ENCODE assay signal across 8 mouse cellular contexts in the genomic region with DNA sequence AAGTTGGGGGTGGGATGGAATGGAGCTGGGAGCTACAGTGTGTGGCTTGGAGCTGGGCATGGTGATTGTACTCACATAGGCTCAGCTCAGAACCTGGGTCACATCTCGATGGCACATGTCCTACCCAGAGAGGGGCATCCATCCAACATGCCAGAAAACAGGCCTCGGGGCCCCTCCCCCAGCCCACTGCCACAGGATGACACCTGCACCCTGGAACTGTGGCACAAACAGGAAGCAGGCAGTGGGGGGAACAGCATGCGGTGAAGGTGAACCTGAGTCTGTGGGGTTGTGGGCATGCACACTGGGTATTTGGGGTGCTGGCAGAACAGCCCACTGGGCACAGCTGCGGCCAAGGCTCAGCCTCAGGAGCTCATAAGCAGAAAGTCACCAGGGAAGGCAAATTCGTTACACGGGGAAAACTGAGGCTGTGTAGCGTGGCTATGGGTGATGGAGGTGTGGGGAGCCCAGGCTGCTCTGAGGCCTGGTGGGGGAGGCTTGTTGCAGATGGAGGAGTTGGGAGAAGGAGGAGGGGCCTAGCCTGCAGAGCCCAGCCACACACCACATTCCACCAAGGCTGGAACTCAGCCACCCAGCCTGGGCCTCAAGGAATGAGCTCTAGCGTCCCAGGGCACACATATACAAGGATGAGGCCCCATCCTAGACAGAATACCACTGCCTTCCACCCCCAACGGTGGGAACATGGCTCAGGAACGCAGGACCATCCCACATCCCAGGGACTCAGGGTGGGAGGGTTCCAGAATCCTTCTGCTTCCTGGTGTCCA. TPM values are rescaled to one million over a fixed set of nuclear protein-coding genes. Genes with fewer than 3 reads are reported as not detected.
DNase-seq lines count a peak whose midpoint lies in the region; ATAC-seq and TF ChIP-seq lines count a peak whose summit lies in the region.

No protein-coding gene starts in this region.

- peak; percentile 59 for TF ChIP-seq POLR2A in embryonic fibroblast, embryonic 13.5 days (IDR thresholded peaks at IDR 0.05; ENCODE audit: low read depth, low read length)

- H3K36me3 ChIP-seq in midbrain, embryonic 16.5 days (ENCODE audit: control insufficient read depth, insufficient read depth, low read length), result peaks cover 21% of the 10 kb centered on the region
- peaks cover 23% of the 10 kb centered on the region for H3K36me3 ChIP-seq in midbrain, embryonic 11.5 days (ENCODE audit: control insufficient read depth, insufficient read depth, low read length)
- peaks cover 30% of the 10 kb centered on the region for H3K36me3 ChIP-seq in neural tube, embryonic 13.5 days

- no peak for ATAC-seq in midbrain, embryonic 16.5 days
- ATAC-seq in midbrain, embryonic 11.5 days (ENCODE audit: low FRiP score), result no peak
- ATAC-seq in neural tube, embryonic 13.5 days (ENCODE audit: low read depth), result 0 out of 2 replicates have a peak, but pooled peaks have one; percentile 12
- no peak for ATAC-seq in erythroblast, adult 5-6 weeks (replicated peaks; ENCODE audit: low FRiP score, poor library complexity, severe bottlenecking)

- H3K27ac ChIP-seq in midbrain, embryonic 16.5 days (ENCODE audit: low read length), result no peak overlapping the region
- H3K27ac ChIP-seq in midbrain, embryonic 11.5 days (ENCODE audit: low read depth, low read length), result no peak overlapping the region
- peak overlapping the region; percentile 71 for H3K27ac ChIP-seq in embryonic fibroblast, embryonic 13.5 days (ENCODE audit: insufficient read depth, low read length)
- H3K27ac ChIP-seq in neural tube, embryonic 13.5 days (replicated peaks), result peak overlapping the region; percentile 49; the same call in 1 of the 2 replicates

- no peak for TF ChIP-seq CTCF in embryonic fibroblast, embryonic 13.5 days (IDR thresholded peaks at IDR 0.05; ENCODE audit: borderline replicate concordance, insufficient read depth, low read length)

- DNase-seq in midbrain, embryonic 11.5 days (ENCODE audit: low spot score, missing footprints), result no peak
- DNase-seq in kidney, postnatal 10 days, result peak; percentile 78
- no peak for DNase-seq in cerebellum, postnatal 10 days
- DNase-seq in urinary bladder, postnatal 10 days (ENCODE audit: low spot score), result no peak

- peaks cover 18% of the 10 kb centered on the region for H3K27me3 ChIP-seq in midbrain, embryonic 16.5 days (ENCODE audit: control insufficient read depth, insufficient read depth, low read depth, low read length)
- H3K27me3 ChIP-seq in midbrain, embryonic 11.5 days (ENCODE audit: control insufficient read depth, insufficient read depth, low read length), result peaks cover 9% of the 10 kb centered on the region
- peaks cover 27% of the 10 kb centered on the region for H3K27me3 ChIP-seq in neural tube, embryonic 13.5 days

- H3K4me3 ChIP-seq in midbrain, embryonic 16.5 days (ENCODE audit: low read depth, low read length), result no peak overlapping the region
- no peak overlapping the region for H3K4me3 ChIP-seq in midbrain, embryonic 11.5 days (ENCODE audit: low read depth, low read length)
- no peak overlapping the region for H3K4me3 ChIP-seq in embryonic fibroblast, embryonic 13.5 days (ENCODE audit: insufficient read depth, low read length)
- no peak overlapping the region for H3K4me3 ChIP-seq in neural tube, embryonic 13.5 days

- H3K4me2 ChIP-seq in midbrain, embryonic 16.5 days (ENCODE audit: low read length), result no peak overlapping the region
- no peak overlapping the region for H3K4me2 ChIP-seq in midbrain, embryonic 11.5 days
- H3K4me2 ChIP-seq in neural tube, embryonic 13.5 days, result peak overlapping the region; percentile 11; the same call in 1 of the 2 replicates

- 77% methylated on average over 10 of the region's 10 CpGs for WGBS in midbrain, embryonic 16.5 days
- WGBS in midbrain, embryonic 11.5 days, result 72% methylated on average over 10 of the region's 10 CpGs
- WGBS in neural tube, embryonic 13.5 days, result 73% methylated on average over 10 of the region's 10 CpGs

- H3K9ac ChIP-seq in midbrain, embryonic 16.5 days (ENCODE audit: low read depth, low read length), result 0 out of 2 replicates have a peak overlapping the region, but pooled peaks have one; percentile 20
- H3K9ac ChIP-seq in midbrain, embryonic 11.5 days (ENCODE audit: low read length), result no peak overlapping the region
- peak overlapping the region; percentile 22; the same call in 1 of the 2 replicates for H3K9ac ChIP-seq in neural tube, embryonic 13.5 days

- H3K9me3 ChIP-seq in midbrain, embryonic 16.5 days (replicated peaks; ENCODE audit: control insufficient read depth, low read length, poor library complexity, severe bottlenecking), result no peaks in the 10 kb centered on the region
- H3K9me3 ChIP-seq in midbrain, embryonic 11.5 days (ENCODE audit: control insufficient read depth, low read length), result no peaks in the 10 kb centered on the region
- H3K9me3 ChIP-seq in neural tube, embryonic 13.5 days, result no peaks in the 10 kb centered on the region

- H3K4me1 ChIP-seq in midbrain, embryonic 16.5 days (ENCODE audit: control insufficient read depth, insufficient read depth, low read length), result no peaks in the 10 kb centered on the region
- no peaks in the 10 kb centered on the region for H3K4me1 ChIP-seq in midbrain, embryonic 11.5 days (ENCODE audit: control insufficient read depth, insufficient read depth, low read length)
- peaks cover 4% of the 10 kb centered on the region; the same call in 1 of the 2 replicates for H3K4me1 ChIP-seq in embryonic fibroblast, embryonic 13.5 days (ENCODE audit: control insufficient read depth, insufficient read depth, low read length)
- peaks cover 21% of the 10 kb centered on the region for H3K4me1 ChIP-seq in neural tube, embryonic 13.5 days (replicated peaks)

RNA-seq across cellular contexts. Expression of gene Tbxa2r, which starts 0.9 kb away (rescaled TPM):
- 4.8 and 5.2 TPM in 2 replicates for polyA plus RNA-seq in midbrain, embryonic 16.5 days (2015; fragmentation: Nextera tagmentation; extraction: Ambion mirVana)
- 2.4 and 2.6 TPM in 2 replicates for polyA plus RNA-seq in midbrain, embryonic 11.5 days (2014; fragmentation: Nextera tagmentation; extraction: Ambion mirVana)
- 5.7 and 7.4 TPM in 2 replicates for polyA plus RNA-seq in embryonic fibroblast, embryonic 13.5 days (2011; ENCODE audit: insufficient read length, low read depth, missing spikeins)
- polyA plus RNA-seq in neural tube, embryonic 13.5 days (2015; fragmentation: Nextera tagmentation; extraction: Ambion mirVana), result 4.5 and 4.8 TPM in 2 replicates
- total RNA-seq in erythroblast, adult 5-6 weeks (2015; ENCODE audit: low replicate concordance), result not detected in 2 replicates
- not detected in 2 replicates for total RNA-seq in erythroblast, adult 5-6 weeks (2017; ENCODE audit: low replicate concordance)

RNA-seq across cellular contexts. Expression of gene Cactin, which starts 8.5 kb away (rescaled TPM):
- polyA plus RNA-seq in midbrain, embryonic 16.5 days (2015; fragmentation: Nextera tagmentation; extraction: Ambion mirVana), result 27.6 and 28.3 TPM in 2 replicates
- 31.9 and 36.8 TPM in 2 replicates for polyA plus RNA-seq in midbrain, embryonic 11.5 days (2014; fragmentation: Nextera tagmentation; extraction: Ambion mirVana)
- 20.0 and 20.1 TPM in 2 replicates for polyA plus RNA-seq in embryonic fibroblast, embryonic 13.5 days (2011; ENCODE audit: insufficient read length, low read depth, missing spikeins)
- 32.5 and 42.5 TPM in 2 replicates for polyA plus RNA-seq in neural tube, embryonic 13.5 days (2015; fragmentation: Nextera tagmentation; extraction: Ambion mirVana)
- 5.6 and 6.1 TPM in 2 replicates for total RNA-seq in erythroblast, adult 5-6 weeks (2015; ENCODE audit: low replicate concordance)
- 18.0 and 27.7 TPM in 2 replicates for total RNA-seq in erythroblast, adult 5-6 weeks (2017; ENCODE audit: low replicate concordance)

RNA-seq across cellular contexts. Expression of gene Gipc3, which starts 13.7 kb away (rescaled TPM):
- polyA plus RNA-seq in midbrain, embryonic 16.5 days (2015; fragmentation: Nextera tagmentation; extraction: Ambion mirVana), result not detected in 2 replicates
- 0.04 TPM in 1 of 2 replicates, not detected in the other for polyA plus RNA-seq in midbrain, embryonic 11.5 days (2014; fragmentation: Nextera tagmentation; extraction: Ambion mirVana)
- 0.37 and 0.39 TPM in 2 replicates for polyA plus RNA-seq in embryonic fibroblast, embryonic 13.5 days (2011; ENCODE audit: insufficient read length, low read depth, missing spikeins)
- not detected in 2 replicates for polyA plus RNA-seq in neural tube, embryonic 13.5 days (2015; fragmentation: Nextera tagmentation; extraction: Ambion mirVana)
- not detected in 2 replicates for total RNA-seq in erythroblast, adult 5-6 weeks (2015; ENCODE audit: low replicate concordance)
- not detected in 2 replicates for total RNA-seq in erythroblast, adult 5-6 weeks (2017; ENCODE audit: low replicate concordance)

RNA-seq across cellular contexts. Expression of gene Hmg20b, which starts 20.9 kb away (rescaled TPM):
- polyA plus RNA-seq in midbrain, embryonic 16.5 days (2015; fragmentation: Nextera tagmentation; extraction: Ambion mirVana), result 24.9 and 25.0 TPM in 2 replicates
- polyA plus RNA-seq in midbrain, embryonic 11.5 days (2014; fragmentation: Nextera tagmentation; extraction: Ambion mirVana), result 89.1 and 97.7 TPM in 2 replicates
- 75.2 and 81.8 TPM in 2 replicates for polyA plus RNA-seq in embryonic fibroblast, embryonic 13.5 days (2011; ENCODE audit: insufficient read length, low read depth, missing spikeins)
- polyA plus RNA-seq in neural tube, embryonic 13.5 days (2015; fragmentation: Nextera tagmentation; extraction: Ambion mirVana), result 46.5 and 51.5 TPM in 2 replicates
- total RNA-seq in erythroblast, adult 5-6 weeks (2015; ENCODE audit: low replicate concordance), result 9.2 and 14.6 TPM in 2 replicates
- 14.1 and 30.2 TPM in 2 replicates for total RNA-seq in erythroblast, adult 5-6 weeks (2017; ENCODE audit: low replicate concordance)

RNA-seq across cellular contexts. Expression of gene Mfsd12, which starts 27.9 kb away (rescaled TPM):
- 17.2 and 18.1 TPM in 2 replicates for polyA plus RNA-seq in midbrain, embryonic 16.5 days (2015; fragmentation: Nextera tagmentation; extraction: Ambion mirVana)
- 2.8 and 4.4 TPM in 2 replicates for polyA plus RNA-seq in midbrain, embryonic 11.5 days (2014; fragmentation: Nextera tagmentation; extraction: Ambion mirVana)
- 5.7 and 6.2 TPM in 2 replicates for polyA plus RNA-seq in embryonic fibroblast, embryonic 13.5 days (2011; ENCODE audit: insufficient read length, low read depth, missing spikeins)
- 16.5 and 17.8 TPM in 2 replicates for polyA plus RNA-seq in neural tube, embryonic 13.5 days (2015; fragmentation: Nextera tagmentation; extraction: Ambion mirVana)
- total RNA-seq in erythroblast, adult 5-6 weeks (2015; ENCODE audit: low replicate concordance), result 1.9 and 2.5 TPM in 2 replicates
- total RNA-seq in erythroblast, adult 5-6 weeks (2017; ENCODE audit: low replicate concordance), result 8.7 and 10.6 TPM in 2 replicates

Comparison
In these comparisons a context has a peak if more than half of its experiments do, and no peak if none do; other contexts are left out.
1. H3K27ac ChIP-seq: peak in embryonic fibroblast, embryonic 13.5 days (single experiment) and neural tube, embryonic 13.5 days (single experiment); none in midbrain, embryonic 16.5 days (single experiment) and midbrain, embryonic 11.5 days (single experiment).